Mouse (Mus musculus) retina, postnatal 1 day (tissue): ENCODE results near the gene Pcdh15.

Experiments used
- DNase-seq: peaks from one replicate; pipeline ENCODE4 v3.0.0-alpha.2; 2012

The Pcdh15 gene

DNA sequence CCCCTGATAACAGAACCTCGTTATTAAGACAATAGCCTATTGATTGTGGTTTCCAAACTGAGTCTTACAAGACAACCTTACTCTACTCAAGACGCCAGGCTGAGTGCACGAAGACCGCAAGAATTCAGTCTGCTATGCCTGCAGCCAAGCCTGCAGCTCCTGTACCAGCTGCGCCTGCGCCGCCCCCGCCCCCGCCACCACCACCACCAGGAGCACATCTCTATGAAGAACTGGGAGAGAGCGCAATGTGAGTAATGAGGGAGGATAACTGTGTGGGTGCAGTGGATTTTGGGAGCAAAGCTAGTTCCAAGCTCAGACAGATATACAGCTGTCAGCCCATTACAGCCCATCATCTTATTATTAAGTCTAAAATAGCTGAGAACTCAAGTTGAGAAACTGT lies 1527.5 kb downstream of the Pcdh15 start:
- DNase-seq: no peak

DNA sequence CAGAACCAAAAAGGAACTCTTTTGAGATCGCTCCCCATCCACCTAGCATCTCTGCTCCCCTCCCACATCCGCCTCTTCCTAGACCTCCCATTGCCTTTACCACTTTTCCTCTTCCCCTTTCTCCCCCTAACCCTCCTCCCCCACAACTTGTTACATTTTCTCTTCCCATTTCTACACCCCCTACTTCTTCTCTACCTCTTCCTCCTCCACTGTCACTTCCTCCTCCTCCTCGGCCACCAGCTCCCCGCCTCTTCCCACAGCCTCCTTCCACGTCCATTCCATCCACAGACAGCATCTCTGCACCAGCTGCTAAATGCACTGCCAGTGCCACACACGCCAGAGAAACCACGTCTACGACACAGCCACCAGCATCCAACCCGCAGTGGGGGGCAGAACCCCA lies 1532.2 kb downstream of the Pcdh15 start:
- no peak for DNase-seq

DNA sequence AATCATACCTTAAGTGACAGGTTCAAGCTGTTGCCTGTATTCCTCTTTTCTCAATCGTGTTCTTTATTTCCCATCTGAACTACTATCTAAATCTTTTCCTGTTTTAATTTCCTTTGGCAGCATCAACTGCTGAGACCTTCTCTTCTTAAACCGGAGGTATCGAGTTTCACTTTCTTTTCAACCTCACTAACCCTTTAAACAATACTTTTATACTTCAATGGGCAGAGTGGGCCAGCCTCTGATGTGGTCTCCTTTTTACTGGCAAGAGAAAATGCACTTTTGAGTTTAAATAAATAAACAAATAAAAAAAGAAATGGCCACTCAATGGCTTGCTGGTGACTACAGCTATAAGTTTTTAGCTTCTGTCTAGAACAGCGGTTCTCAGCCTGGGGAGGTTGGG lies 1537.9 kb downstream of the Pcdh15 start:
- DNase-seq: no peak

DNA sequence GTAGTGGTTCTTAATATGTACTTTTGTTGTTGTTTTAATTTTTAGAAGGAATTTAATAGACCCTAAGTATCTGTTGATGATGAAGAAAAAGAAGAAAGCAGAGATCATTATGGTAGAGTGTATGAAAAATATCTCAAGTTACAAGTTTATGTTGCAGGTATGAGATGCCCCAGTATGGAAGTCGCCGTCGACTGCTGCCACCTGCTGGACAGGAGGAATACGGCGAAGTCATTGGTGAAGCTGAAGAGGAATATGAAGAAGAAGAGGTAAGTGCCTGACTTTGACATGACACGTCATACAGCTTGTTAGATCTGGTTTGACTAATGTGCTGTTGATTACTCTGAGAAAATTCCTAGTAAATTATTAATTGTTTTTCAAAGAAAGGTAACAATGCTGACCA lies 1543.0 kb downstream of the Pcdh15 start:
- no peak for DNase-seq

DNA sequence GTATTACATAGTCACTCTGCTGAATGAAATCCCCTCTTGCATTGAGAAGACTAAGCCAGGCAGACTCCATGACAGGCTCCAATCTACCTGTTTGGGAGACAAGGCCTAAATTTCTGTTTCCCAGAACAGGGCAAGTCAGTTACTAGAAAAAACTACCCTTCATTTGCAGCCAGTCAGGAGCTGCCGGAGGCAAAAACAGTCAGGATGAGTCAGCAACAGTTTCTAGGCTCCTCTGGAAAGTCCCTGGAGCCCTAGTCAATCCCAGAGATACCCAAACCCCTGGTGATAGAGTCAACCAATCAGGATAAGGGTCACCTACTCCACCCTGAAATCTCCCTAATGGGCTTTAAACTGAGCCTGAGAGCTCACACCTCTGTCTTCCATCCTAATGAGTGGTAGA lies 1564.0 kb downstream of the Pcdh15 start:
- no peak for DNase-seq

DNA sequence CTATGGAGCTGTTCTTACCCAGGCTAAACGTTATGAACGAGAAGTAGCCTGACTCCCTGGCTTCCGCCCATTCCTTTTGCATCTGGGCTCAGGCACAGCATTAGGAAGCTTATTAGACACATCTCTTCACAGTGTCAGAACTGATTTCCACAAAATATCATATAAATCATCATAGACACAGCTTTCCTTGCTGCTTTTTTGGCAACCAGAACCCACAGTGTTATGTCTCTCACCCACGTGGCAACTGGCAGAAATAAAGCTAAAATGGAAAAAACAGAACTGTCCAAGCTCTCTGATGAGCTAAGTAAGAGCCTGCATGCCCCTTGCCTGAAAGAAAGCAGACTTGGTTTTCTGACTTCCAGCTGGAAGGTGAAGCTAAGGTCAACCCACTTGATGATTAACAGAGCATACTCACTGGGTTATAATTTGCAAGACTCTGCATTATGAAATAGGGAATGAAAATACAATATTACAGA lies 1580.9 kb downstream of the Pcdh15 start:
- no peak for DNase-seq

DNA sequence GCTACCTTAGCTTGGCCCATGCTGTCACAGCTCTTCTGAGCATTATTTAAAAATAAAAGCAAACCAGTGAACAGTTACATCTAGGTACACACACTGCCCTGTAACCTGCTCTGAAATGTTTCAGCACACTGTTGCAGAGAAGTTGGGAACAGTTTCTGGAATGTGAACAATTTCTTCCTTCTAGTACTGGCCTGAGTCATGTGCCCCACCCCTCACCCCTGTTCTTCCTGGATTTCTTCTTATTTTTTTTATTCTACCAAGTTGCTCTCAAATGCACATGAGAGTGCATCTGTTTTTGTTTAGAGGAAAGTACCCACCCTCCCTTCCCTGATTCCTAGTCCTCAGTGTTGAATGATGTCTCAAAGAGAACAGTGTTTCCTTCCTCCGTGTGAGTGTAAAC lies 1581.4 kb downstream of the Pcdh15 start:
- DNase-seq: no peak
